Mouse (Mus musculus) midbrain, postnatal 0 days (tissue): ENCODE data around the gene Gm20388. TPM values are rescaled to one million over a fixed set of nuclear protein-coding genes. Genes with fewer than 3 reads are reported as not detected.

Source experiments
- ATAC-seq: fragments of 200-750 bp; cut with Nextera tagmentation; 2 replicates; pipeline ENCODE4 v1.8.0; 2017; ENCODE audit warnings: moderate number of reproducible peaks, mild to moderate bottlenecking, moderate TSS enrichment, moderate library complexity; ENCODE audit not compliant: low FRiP score
- DNase-seq: peaks from one replicate; pipeline ENCODE4 v3.0.0-alpha.2; 2015; ENCODE audit warnings: low spot score
- H3K27ac ChIP-seq: fragments of 300-500 bp; sonication (generic); 2 replicates; pipeline ENCODE4 v1.5.1; 2014; ENCODE audit warnings: low read depth, mild to moderate bottlenecking, low read length, mixed read lengths
- H3K27me3 ChIP-seq: fragments of 300-500 bp; sonication (generic); 2 replicates; pipeline ENCODE4 v1.6.1; 2014; ENCODE audit warnings: low read length, control low read depth, mixed read lengths; ENCODE audit not compliant: insufficient read depth
- H3K36me3 ChIP-seq: fragments of 300-500 bp; sonication (generic); 2 replicates; pipeline ENCODE4 v1.6.1; 2014; ENCODE audit warnings: low read length, control low read depth, mixed read lengths; ENCODE audit not compliant: insufficient read depth
- H3K4me1 ChIP-seq: fragments of 300-500 bp; sonication (generic); 2 replicates; pipeline ENCODE4 v1.6.1; 2014; ENCODE audit warnings: mild to moderate bottlenecking, control low read depth, antibody characterized with exemption, low read length, mixed read lengths; ENCODE audit not compliant: insufficient read depth
- H3K4me2 ChIP-seq: fragments of 300-500 bp; sonication (generic); 2 replicates; pipeline ENCODE4 v1.6.1; 2014; ENCODE audit warnings: low read depth, mild to moderate bottlenecking, low read length, mixed read lengths; ENCODE audit not compliant: poor library complexity, severe bottlenecking
- H3K4me3 ChIP-seq: fragments of 300-500 bp; sonication (generic); 2 replicates; pipeline ENCODE4 v1.5.1; 2014; ENCODE audit warnings: low read depth, mild to moderate bottlenecking, low read length, moderate library complexity
- H3K9ac ChIP-seq: fragments of 300-500 bp; sonication (generic); replicated peaks from 2 replicates; pipeline ENCODE4 v1.6.1; 2014; ENCODE audit warnings: mild to moderate bottlenecking, low read length, moderate library complexity, mixed read lengths; ENCODE audit not compliant: poor library complexity, severe bottlenecking
- H3K9me3 ChIP-seq: fragments of 300-500 bp; sonication (generic); 2 replicates; pipeline ENCODE4 v1.6.1; 2016; ENCODE audit warnings: low read length, control low read depth
- CTCF ChIP-seq: IDR thresholded peaks from 2 replicates; pipeline ENCODE4 v1.5.1; 2016; ENCODE audit warnings: antibody characterized with exemption, mild to moderate bottlenecking
- WGBS: fragments of 180-500 bp; shearing (Covaris S2); extraction: QIAGEN DNeasy Blood & Tissue Kit; methylation state at CpG from one replicate; pipeline ENCODE4 v1.1.7; 2014; 5-methylcytosine and 5-hydroxymethylcytosine counted together
- polyA plus RNA-seq: library from polyadenylated mRNA; unstranded; fragments of >200 nt; fragmentation: Nextera tagmentation; extraction: Ambion mirVana; gene quantifications from 2 replicates; pipeline ENCODE4 v1.2.1, GENCODE M21; 2015
- total RNA-seq: library from RNA; depleted of rRNA; stranded (reverse); fragments of >200 nt; gene quantifications from 2 replicates; pipeline ENCODE4 v1.2.3, GENCODE M21; 2014

Gene Gm20388
- total and polyA plus RNA-seq, 2 experiments from 2014 or later = 74.2 TPM; not detected in 1

DNA sequence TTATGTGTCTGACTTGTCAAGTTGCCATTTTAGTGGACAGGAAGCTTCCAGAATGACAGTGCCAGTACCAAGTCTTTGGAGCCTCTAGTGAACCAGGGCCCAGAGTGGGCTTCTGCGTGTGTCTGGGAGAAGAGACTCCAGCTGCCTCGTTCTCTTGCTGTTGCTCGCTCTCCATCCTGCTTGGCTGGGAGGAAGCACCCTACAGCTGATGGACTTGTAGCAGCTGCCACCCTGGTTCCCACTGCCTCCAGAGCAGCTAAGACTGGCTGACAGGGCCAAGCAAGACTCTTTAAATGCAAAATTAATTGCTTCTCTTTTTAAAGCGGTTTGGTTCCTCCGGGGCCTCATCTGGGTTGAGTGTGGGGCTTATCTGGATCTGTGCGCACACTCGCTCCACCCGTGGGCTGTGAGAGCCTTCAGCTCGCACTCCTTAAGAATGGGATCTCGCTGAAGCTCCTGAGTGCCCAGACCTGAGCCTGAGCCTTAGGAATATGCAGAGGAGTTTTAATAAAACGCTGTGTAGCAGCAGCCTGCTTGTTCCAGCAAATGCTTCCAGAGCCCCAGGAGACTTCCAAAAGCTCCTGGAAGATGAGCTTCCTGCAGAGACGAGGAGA lies 4410.7 kb downstream of the Gm20388 start:
- no peak for TF ChIP-seq CTCF
- Histone ChIP-seq H3K4me3 (no peak overlapping the region), H3K4me2 (no peak overlapping the region; the same call in 1 of the 2 replicates), H3K27me3 (no peaks in the 10 kb centered on the region), H3K36me3 (peaks cover 19% of the 10 kb centered on the region), H3K27ac (peak overlapping the region; percentile 75), H3K9ac (peak overlapping the region; percentile 50), H3K4me1 (peaks cover 16% of the 10 kb centered on the region), H3K9me3 (no peaks in the 10 kb centered on the region)
- whole genome bisulfite sequencing = 25% methylated on average over 12 of the region's 12 CpGs
- 0 out of 2 replicates have a peak, but pooled peaks have one; percentile 14 for ATAC-seq
- peak; percentile 39 for DNase-seq

DNA sequence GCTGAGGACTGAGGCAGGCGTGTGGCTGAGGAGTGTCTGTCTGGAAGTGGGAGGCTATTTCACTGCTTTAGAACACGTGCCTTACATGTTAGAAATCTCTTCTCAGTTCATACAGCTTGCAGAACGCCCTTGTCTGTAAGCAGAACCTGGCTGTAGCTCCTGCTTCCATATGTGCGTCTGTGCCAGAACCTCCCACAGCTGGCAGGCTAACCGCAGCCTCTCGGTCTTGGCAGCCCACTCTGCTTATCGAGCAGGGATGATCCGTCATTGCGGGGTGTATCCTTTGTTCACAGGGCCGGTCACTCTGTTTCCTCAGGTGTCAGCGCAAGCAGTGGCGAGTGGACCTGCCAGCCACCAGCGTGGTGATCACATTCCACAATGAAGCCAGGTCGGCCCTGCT lies 4412.7 kb downstream of the Gm20388 start:
- no peak overlapping the region for H3K27ac ChIP-seq
- TF ChIP-seq CTCF = no peak
- 90% methylated on average over 14 of the region's 14 CpGs for WGBS
- DNase-seq = no peak
- no peak overlapping the region for H3K9ac ChIP-seq
- no peak overlapping the region for H3K4me3 ChIP-seq
- H3K4me1 ChIP-seq = peaks cover 8% of the 10 kb centered on the region
- H3K9me3 ChIP-seq = no peaks in the 10 kb centered on the region
- ATAC-seq = no peak
- H3K27me3 ChIP-seq = no peaks in the 10 kb centered on the region
- no peak overlapping the region for H3K4me2 ChIP-seq
- peaks cover 38% of the 10 kb centered on the region for H3K36me3 ChIP-seq

DNA sequence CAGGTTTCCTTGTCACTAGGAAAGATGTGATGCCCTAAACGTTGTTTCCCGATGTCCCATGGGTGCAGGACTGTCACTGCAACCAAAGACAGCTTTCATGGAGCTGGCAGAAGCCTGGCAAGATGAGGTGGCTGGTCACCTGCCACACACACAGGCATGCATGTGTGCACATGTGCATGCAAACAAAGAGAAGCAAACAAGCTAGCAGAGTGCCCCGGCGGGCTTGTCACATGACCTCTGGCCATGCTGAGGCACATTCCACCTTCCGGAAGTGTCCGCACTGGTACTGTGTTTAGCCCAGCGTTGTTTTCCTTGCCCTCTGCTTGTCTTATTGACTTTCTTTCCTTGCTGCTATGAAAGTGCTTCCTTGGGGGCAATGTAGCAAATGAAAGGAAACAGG lies 4417.6 kb downstream of the Gm20388 start:
- DNase-seq (no peak), ATAC-seq (no peak)
- Histone ChIP-seq H3K27ac (no peak overlapping the region), H3K27me3 (no peaks in the 10 kb centered on the region), H3K9ac (no peak overlapping the region), H3K9me3 (no peaks in the 10 kb centered on the region), H3K4me2 (no peak overlapping the region), H3K4me3 (no peak overlapping the region), H3K36me3 (peaks cover 61% of the 10 kb centered on the region), H3K4me1 (no peaks in the 10 kb centered on the region)
- TF ChIP-seq CTCF = no peak
- 84% methylated on average over 7 of the region's 7 CpGs for WGBS

DNA sequence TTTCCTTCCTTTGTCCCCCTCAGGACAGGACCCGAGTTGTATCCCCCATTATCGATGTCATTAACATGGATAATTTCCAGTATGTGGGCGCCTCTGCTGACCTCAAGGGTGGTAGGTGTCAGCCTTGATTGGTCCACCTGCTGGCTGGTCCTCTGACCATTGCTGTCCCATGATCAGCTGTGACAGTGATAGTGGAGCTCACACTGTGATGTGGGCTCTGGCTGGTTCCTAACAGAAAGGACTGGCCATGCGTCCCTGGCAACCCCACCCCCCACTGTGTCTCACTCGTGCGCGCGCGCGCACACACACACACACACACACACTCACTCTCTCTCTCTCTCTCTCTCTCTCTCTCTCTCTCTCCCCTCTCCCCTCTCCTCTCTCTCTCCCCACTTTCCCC lies 4419.0 kb downstream of the Gm20388 start:
- DNase-seq = no peak
- 51% methylated on average over 10 of the region's 10 CpGs for WGBS

DNA sequence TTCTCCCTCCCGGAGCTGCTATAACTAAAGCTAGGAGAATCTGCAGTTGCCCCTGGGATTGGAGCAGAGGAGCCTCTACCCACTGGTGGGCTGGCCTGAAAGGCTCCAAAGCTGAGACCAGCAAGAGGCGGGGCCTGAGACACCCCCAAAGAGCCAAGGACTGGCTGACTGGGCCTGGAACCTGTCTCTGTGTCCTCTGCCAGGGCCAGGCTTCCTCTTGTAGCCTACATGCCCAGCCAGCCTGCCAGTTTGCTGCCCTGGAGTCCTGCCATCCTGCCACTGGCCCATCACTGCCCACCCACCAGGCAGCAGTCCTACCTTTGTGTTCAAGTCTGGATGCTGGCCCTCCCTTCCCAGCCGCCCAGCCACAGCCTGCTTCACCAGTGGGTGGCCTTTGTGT lies 4419.8 kb downstream of the Gm20388 start:
- no peaks in the 10 kb centered on the region for H3K9me3 ChIP-seq
- no peak overlapping the region for H3K4me3 ChIP-seq
- H3K27me3 ChIP-seq = no peaks in the 10 kb centered on the region
- TF ChIP-seq CTCF = no peak
- H3K27ac ChIP-seq = 0 out of 2 replicates have a peak overlapping the region, but pooled peaks have one; percentile 18
- H3K9ac ChIP-seq = no peak overlapping the region
- H3K4me1 ChIP-seq = no peaks in the 10 kb centered on the region
- peak; percentile 87 for DNase-seq
- WGBS = 33% methylated on average over 2 of the region's 3 CpGs
- no peak overlapping the region for H3K4me2 ChIP-seq
- H3K36me3 ChIP-seq = peaks cover 65% of the 10 kb centered on the region
- ATAC-seq = peak; percentile 85

More for the DNA sequence above, 4419.0 kb downstream of the Gm20388 start:
- Histone ChIP-seq H3K9me3 (no peaks in the 10 kb centered on the region), H3K4me3 (no peak overlapping the region), H3K27ac (no peak overlapping the region), H3K4me1 (no peaks in the 10 kb centered on the region), H3K27me3 (no peaks in the 10 kb centered on the region), H3K36me3 (peaks cover 58% of the 10 kb centered on the region), H3K9ac (no peak overlapping the region), H3K4me2 (no peak overlapping the region)
- no peak for ATAC-seq
- TF ChIP-seq CTCF = no peak

DNA sequence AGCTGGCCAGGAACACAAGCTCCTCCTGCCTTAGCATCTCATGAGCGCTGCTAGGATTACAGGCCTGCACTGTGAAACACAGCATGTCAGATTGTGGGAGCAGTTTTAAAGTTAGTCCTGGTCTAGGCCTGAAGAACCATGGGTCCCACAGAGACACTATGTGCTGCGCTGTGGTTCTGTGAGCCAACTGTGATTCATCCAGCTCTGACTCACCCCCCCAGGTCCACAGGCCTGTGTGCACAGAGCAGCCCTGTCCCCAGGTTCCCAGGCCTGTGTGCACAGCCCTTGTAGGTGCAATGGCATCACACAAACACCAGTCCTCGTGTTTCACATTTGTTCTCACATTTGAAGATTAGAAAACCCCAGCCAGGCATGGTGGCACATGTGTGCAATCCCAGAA lies 4420.5 kb downstream of the Gm20388 start:
- H3K4me2 ChIP-seq = no peak overlapping the region
- H3K36me3 ChIP-seq = peaks cover 65% of the 10 kb centered on the region
- no peak overlapping the region for H3K4me3 ChIP-seq
- no peak for ATAC-seq
- no peaks in the 10 kb centered on the region for H3K4me1 ChIP-seq
- TF ChIP-seq CTCF = no peak
- DNase-seq = no peak
- 87% methylated on average over 3 of the region's 3 CpGs for WGBS
- H3K27ac ChIP-seq = 0 out of 2 replicates have a peak overlapping the region, but pooled peaks have one; percentile 18
- H3K9me3 ChIP-seq = no peaks in the 10 kb centered on the region
- H3K9ac ChIP-seq = no peak overlapping the region
- no peaks in the 10 kb centered on the region for H3K27me3 ChIP-seq
